Mouse (Mus musculus) MEL-GATA-1-ER (cell line): Measurements from ENCODE around the gene Dkc1.

Experiments used
- DNase-seq: peaks from one replicate; pipeline ENCODE4 v3.0.0-alpha.2; 2012; ENCODE audit warnings: low read depth; ENCODE audit errors: extremely low read depth

The Dkc1 gene

GRCm38 (mm10) chrX:75095369-75096162 lies at the start of gene Dkc1:
Dkc1 (plus strand) TSS chrX:75095854.
- peak; percentile 97 for DNase-seq

GRCm38 (mm10) chrX:75045931-75046330 lies 49.7 kb upstream of the Dkc1 start:
- no peak for DNase-seq

DNA sequence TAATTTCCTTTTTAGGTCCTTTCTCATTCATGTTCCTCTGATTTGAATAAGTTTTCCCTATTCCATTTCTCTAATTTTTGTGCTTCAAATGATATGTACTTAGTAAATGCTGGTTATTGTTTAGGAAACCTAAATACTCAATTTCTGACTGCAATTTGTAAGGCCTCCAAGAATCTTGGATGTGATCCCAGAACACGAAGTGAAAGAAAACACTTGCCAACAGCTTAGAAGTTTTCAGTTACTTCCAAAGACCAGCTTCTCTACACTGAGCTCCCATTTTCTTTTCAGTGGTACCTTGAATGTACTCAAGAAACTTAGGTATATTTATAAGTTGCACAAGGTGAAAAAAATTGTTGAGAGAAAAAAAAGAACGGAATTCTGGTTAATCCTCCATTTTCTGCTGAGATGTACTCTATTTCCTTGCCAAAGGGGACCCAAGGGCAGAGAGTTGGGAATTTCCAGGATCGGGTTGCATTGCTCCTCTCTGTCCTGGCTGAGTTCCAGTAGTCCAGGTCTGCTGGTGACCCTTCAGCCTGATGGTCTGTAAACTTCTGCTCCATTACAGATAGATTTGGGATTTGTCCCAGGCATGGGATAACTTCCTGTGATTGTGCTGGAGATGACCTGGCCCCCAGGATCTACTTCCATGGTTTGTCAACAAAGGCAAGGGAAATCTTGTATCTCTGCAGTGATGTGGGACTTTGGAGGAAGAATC lies 48.6 kb upstream of the Dkc1 start:
- DNase-seq = no peak

- DNase-seq = no peak
Observed at GRCm38 (mm10) chrX:75056120-75056775, 39.4 kb upstream of the Dkc1 start.

DNA sequence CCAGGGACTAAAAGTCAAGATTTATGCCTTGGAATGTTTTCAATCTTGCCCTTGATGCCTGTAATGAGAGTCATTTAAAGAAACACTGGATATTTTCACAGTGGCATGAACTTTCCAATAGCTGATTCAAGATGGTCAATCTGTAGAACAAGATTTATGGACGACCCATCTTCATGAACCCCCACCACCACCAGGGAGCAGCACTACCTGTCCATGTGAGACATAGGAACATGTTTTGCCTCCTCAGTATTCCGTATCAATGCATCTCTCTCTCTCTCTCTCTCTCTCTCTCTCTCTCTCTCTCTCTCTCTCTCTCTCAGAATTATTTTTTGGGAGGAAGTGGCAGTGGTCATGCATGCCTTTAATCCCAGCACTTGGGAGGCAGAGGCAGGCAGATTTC lies 13.3 kb upstream of the Dkc1 start:
- no peak for DNase-seq

GRCm38 (mm10) chrX:75083982-75084773 lies 11.5 kb upstream of the Dkc1 start:
- DNase-seq = peak; percentile 39

DNA sequence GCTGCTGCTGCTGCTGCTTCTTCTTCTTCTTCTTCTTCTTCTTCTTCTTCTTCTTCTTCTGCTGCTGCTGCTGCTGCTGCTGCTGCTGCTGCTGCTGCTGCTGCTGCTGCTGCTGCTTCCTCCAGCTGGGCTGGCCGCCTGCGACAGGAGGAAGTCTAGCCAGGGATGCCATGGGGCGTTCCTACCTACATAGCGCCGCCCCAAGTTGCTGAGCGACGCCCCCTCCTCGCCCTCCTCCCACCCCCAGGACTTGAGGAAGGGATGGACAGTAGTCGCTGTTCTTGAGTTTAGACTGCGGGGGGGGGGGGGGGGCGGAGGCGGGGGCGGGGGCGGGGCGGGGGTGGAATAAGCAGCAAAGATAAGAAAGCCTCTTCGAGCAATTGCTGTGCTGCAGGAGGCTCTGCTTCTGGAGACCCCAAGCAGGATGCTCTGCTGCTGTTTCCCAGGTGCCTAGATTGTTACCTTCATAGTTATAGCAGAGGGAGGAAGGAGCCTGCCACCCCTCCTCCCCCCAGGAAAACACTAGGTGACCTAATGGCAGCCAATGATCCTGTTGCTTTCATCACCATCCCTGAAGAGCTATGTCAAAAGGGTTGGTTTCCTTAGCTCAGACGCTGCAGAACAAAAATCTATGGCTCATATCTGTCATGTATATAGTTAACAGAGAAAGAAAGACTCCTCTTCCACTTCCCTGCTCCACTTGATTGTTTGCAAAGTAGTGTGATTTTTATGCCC lies 10.7 kb upstream of the Dkc1 start, which contains the start of gene Gab3:
Gab3 (minus strand) TSS at position 685 of the 735 bp plus-strand sequence.
- peak; percentile 80 for DNase-seq

GRCm38 (mm10) chrX:75085654-75086053 lies 10.0 kb upstream of the Dkc1 start:
- DNase-seq = peak; percentile 52

GRCm38 (mm10) chrX:75096163-75096770 lies 613 bp downstream of the Dkc1 start:
- peak; percentile 46 for DNase-seq

GRCm38 (mm10) chrX:75098799-75099198 lies 3.1 kb downstream of the Dkc1 start:
- no peak for DNase-seq

GRCm38 (mm10) chrX:75102293-75102692 lies 6.6 kb downstream of the Dkc1 start:
- DNase-seq = peak; percentile 30

DNA sequence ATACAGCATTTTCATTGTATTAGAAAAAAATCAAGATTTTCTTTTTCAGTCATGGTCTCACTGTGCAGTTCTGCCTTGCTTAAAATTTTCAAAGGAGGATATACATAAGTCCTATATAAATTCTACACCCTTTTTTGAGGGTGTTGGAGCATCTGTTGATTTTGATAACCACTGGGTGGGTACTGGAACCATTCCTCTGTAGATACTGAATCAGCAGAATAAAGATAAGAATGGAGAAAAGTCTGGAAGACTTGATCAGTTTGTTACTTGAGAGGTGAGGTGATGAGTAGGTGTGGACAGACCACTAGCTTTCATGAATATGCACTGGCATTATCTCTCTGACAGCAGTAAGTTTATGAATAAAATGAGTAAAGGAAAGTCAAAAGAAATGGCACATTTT lies 19.9 kb downstream of the Dkc1 start:
- DNase-seq = peak; percentile 60

DNA sequence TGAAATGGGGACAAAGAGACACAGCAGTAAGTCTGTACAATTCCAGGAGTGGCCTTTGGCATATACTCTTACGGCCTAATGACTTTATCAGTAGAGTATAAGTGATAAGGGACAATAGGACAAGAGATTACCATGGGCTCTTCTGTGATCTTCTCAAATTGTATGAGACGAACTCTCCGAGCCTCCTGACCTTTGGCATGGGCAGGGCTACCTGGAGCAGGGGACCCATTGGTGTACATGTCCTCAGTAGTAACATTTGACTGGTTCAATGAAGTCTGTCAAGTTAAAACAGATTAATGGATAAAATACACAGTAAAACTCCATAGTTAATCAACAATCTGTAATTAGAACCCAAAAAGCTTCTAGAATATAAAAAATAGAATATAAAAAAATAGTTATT lies 30.0 kb downstream of the Dkc1 start:
- DNase-seq = no peak

- DNase-seq = no peak
Observed at GRCm38 (mm10) chrX:75126893-75127292, 31.2 kb downstream of the Dkc1 start.

DNA sequence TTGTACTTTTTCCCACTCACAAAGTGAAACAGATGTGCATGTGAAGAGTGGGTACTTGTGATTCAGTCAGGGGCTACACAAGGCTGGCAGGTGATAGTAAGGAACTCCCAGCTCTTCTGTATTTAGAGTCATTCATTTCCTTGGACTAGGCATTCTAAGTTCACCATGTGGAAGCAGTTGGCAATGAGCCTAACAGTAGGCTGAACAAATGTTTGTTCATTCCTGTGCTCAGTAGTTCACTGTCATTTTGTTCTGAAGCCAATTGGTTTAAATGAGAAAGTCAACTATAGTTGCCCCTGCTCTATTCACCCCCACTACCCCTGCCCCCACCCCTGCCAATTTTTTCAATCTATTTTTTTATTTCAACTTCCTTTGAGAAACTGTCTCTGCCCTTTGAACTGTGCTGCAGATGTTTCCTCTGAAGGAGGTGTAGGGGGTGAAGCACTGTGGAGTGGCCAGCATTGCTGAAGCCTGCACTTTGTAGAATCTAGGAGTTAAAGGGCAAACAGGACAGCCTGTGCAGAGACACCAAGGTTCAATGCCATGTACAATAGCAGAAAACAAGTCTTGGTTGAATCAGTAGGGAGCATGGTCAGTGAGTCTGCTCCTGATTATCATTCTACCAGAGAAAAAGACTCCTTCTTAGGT lies 32.8 kb downstream of the Dkc1 start:
- no peak for DNase-seq

GRCm38 (mm10) chrX:75129474-75129873 lies 33.8 kb downstream of the Dkc1 start:
- peak; percentile 81 for DNase-seq

DNA sequence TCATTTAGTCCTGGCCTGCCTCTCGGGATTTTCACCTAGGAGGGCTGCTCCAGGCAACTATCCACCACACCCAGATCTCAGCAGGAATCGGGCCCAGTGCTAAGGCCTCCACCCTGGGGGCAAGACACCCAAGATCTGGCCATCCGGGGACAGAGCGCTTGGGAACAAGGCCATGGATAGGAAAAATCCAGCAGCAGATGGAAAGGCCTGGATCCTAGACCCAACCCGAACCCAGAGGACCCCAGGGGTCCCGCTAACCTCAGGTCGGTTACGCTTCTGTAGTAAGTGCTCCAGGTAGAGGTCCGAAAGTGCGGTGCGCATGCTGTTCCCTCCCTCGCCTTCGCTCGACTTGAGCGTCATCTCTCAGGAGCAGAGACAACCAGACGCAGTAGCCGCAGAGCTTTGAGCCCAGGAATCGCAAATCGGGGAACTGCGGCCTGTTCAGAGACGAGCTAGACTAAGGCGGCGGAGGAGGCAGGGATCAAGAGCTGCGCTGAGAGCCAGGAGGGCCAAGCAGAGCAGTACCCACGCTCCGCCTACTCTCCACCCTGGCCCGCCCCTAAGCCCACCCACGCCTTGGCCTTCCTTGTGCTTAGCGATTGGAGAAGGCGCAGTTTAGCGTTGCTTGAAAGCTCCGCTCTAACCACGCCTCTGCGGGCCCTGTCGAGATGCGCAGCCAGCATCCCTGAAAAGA lies 35.0 kb downstream of the Dkc1 start, which contains the start of gene Mpp1:
Mpp1 (minus strand) TSS at position 550 of the 694 bp plus-strand sequence.
- DNase-seq = peak; percentile 91

DNA sequence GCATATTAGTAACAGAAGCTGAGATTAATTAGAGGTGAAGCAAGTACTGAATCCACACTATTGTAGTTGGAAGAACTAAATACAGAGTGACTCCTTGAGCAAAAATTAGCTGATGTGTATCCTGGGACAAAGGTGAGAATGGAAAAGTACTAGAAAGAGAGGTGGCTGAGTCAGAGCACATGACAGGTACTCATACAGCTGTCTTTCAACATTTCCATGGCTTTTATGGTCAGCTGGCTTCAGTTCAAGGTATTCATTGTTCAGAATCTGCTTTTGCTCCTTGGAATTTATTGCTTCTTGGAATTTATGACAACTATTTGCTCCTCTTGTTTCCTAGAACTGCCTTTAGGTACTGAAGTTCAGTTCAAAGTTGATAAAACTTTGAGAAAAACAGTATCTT lies 41.3 kb downstream of the Dkc1 start:
- DNase-seq = no peak

DNA sequence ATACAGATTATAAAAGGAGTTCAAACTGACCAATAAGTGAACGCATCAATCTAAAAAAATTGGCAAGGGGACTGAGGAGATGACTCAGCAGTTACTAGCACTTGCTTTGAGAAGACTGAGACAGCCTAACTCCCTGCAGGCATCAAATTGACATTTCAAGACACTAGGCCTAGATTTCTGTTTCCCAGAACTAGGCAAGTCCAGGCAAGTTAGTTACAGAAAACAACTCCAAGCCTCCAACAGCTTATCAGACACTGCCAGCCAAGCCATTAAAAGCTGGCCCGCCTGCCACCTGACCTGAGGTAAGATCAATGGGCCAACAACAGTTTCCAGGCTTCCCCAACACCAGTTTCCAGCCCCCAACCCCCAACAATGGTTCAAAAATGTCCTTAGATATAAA lies 42.1 kb downstream of the Dkc1 start:
- DNase-seq = peak; percentile 38
